Mouse (Mus musculus) heart, postnatal 25 days (tissue): ENCODE measurements around the gene Myo3a. TPM values are rescaled to one million over a fixed set of nuclear protein-coding genes. Genes with fewer than 3 reads are reported as not detected.
"Not testable (repeated sequence)": the region's sequence is repeated elsewhere in the genome, so short reads cannot be mapped to it uniquely, and the experiment has no call there.

Experiments
- DNase-seq: peaks from one replicate; pipeline ENCODE4 v3.0.0; 2022; ENCODE audit warnings: low spot score
- intact Hi-C: fragments of 180-260 bp; cut with DNase I; formaldehyde crosslinking; loops from one replicate; pipeline ENCODE4 v1.15.1; 2025
- total RNA-seq, 2 experiments: library from RNA; stranded (reverse); gene quantifications; 2 replicates each; pipeline ENCODE4 v1.2.3; 2021

The Myo3a gene
- not detected for total RNA-seq

- intact Hi-C loops = no loop called here
- DNase-seq = no peak
Observed at GRCm38 (mm10) chr2:22227308-22227707, at the start of gene Myo3a. TSS of gene Myo3a (plus strand) at chr2:22227503.

- DNase-seq = no peak
- intact Hi-C loops = no loop called here
Observed at GRCm38 (mm10) chr2:22250462-22250861, 23.2 kb downstream of the Myo3a start.

GRCm38 (mm10) chr2:22251045-22251444, 23.7 kb downstream of the Myo3a start:
- no peak for DNase-seq
- intact Hi-C loops = no loop called here

GRCm38 (mm10) chr2:22255600-22255999, 28.3 kb downstream of the Myo3a start:
- DNase-seq = no peak
- intact Hi-C loops = no loop called here

GRCm38 (mm10) chr2:22271555-22271954, 44.3 kb downstream of the Myo3a start:
- intact Hi-C loops = no loop called here
- no peak for DNase-seq

GRCm38 (mm10) chr2:22285366-22285765, 58.1 kb downstream of the Myo3a start:
- DNase-seq = no peak
- intact Hi-C loops = no loop called here

- intact Hi-C loops = no loop called here
Observed at GRCm38 (mm10) chr2:22285777-22286176, 58.5 kb downstream of the Myo3a start.

GRCm38 (mm10) chr2:22293579-22294446, 66.5 kb downstream of the Myo3a start:
- DNase-seq = no peak
- intact Hi-C loops = no loop called here

More at GRCm38 (mm10) chr2:22285777-22286176, 58.5 kb downstream of the Myo3a start:
- no peak for DNase-seq

- intact Hi-C loops = no loop called here
- DNase-seq = no peak
Observed at GRCm38 (mm10) chr2:22294447-22294738, 67.1 kb downstream of the Myo3a start.

GRCm38 (mm10) chr2:22297913-22298312, 70.6 kb downstream of the Myo3a start:
- intact Hi-C loops = no loop called here
- DNase-seq = no peak

- intact Hi-C loops = no loop called here
- peak; percentile 4 for DNase-seq
Observed at GRCm38 (mm10) chr2:22338269-22338857, 111.1 kb downstream of the Myo3a start.

GRCm38 (mm10) chr2:22410511-22410910, 183.2 kb downstream of the Myo3a start:
- DNase-seq, intact Hi-C loops: not testable (repeated sequence)

- DNase-seq = no peak
- intact Hi-C loops = no loop called here
Observed at GRCm38 (mm10) chr2:22548421-22548820, 321.1 kb downstream of the Myo3a start.

GRCm38 (mm10) chr2:22587469-22588169, 360.3 kb downstream of the Myo3a start:
- DNase-seq, intact Hi-C loops: not testable (repeated sequence)

- intact Hi-C loops, DNase-seq: not testable (repeated sequence)
Observed at GRCm38 (mm10) chr2:22588170-22588541, 360.9 kb downstream of the Myo3a start.

- intact Hi-C loops, DNase-seq: not testable (repeated sequence)
Observed at GRCm38 (mm10) chr2:22588673-22589381, 361.5 kb downstream of the Myo3a start.

GRCm38 (mm10) chr2:22589382-22590205, 362.3 kb downstream of the Myo3a start:
- DNase-seq, intact Hi-C loops: not testable (repeated sequence)

- no peak for DNase-seq
- intact Hi-C loops = no loop called here
Observed at GRCm38 (mm10) chr2:22590206-22590490, 362.8 kb downstream of the Myo3a start.

- DNase-seq = no peak
- intact Hi-C loops = no loop called here
Observed at GRCm38 (mm10) chr2:22617951-22618350, 390.6 kb downstream of the Myo3a start.

- DNase-seq = no peak
- intact Hi-C loops = no loop called here
Observed at GRCm38 (mm10) chr2:22619416-22619815, 392.1 kb downstream of the Myo3a start.
